Mouse (Mus musculus): Measurements from ENCODE around the gene Nudt22.

- TF ChIP-seq CTCF (IDR thresholded peaks at IDR 0.05; ENCODE audit: low read depth), result no peak
- TF ChIP-seq EP300 (IDR thresholded peaks at IDR 0.05; ENCODE audit: low read depth), result no peak
Measured at GRCm38 (mm10) chr19:6956461-6956860, 39.5 kb downstream of the Nudt22 start.
